Mouse (Mus musculus): ENCODE results near the gene Spink4. TPM values are rescaled to one million over a fixed set of nuclear protein-coding genes. Genes with fewer than 3 reads are reported as not detected.

The Spink4 gene
- polyA plus RNA-seq, 1 experiment from 2014 or later, result not detected

GRCm38 (mm10) chr4:40895118-40895517 is 24.7 kb upstream of the Spink4 start:
- no peak overlapping the region for H3K4me2 ChIP-seq (ENCODE audit: low read depth, low read length)
- no peak for ATAC-seq (ENCODE audit: low read depth)
- no peak for DNase-seq (ENCODE audit: low spot score)
- no peaks in the 10 kb centered on the region for H3K36me3 ChIP-seq (ENCODE audit: control insufficient read depth, insufficient read depth, low read length)
- 0 out of 2 replicates have a peak, but pooled peaks cover 3% of the 10 kb centered on the region for H3K9me3 ChIP-seq (ENCODE audit: control insufficient read depth, low read length)
- H3K27me3 ChIP-seq (replicated peaks; ENCODE audit: control insufficient read depth, insufficient read depth, low read length), result no peaks in the 10 kb centered on the region
- no peak overlapping the region for H3K4me3 ChIP-seq (ENCODE audit: low read depth, low read length)
- no peak overlapping the region for H3K27ac ChIP-seq (replicated peaks; ENCODE audit: low read depth, low read length)
- no peak overlapping the region for H3K9ac ChIP-seq (ENCODE audit: low read depth, low read length)
- 85% methylated on average over 3 of the region's 3 CpGs for WGBS
- no peaks in the 10 kb centered on the region for H3K4me1 ChIP-seq (ENCODE audit: control insufficient read depth, insufficient read depth, low read length)

DNA sequence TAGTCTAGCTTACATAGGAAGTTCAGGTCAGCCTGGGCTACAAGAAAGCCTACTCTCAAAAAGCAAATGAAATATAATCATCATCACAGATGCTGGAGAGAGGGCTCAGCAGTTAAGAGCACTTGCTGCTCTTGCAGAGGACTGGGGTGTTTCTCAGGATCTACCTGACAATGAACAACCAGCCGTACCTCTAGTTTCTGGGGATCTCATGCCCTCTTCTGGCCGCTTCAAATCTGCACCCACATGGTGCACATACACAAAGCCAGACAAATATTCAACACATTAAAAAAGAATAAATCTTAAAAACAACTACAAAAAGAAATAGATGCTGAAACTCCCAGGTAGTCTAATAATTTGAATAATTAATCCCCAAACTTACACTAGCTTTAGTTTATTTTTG is 24.2 kb upstream of the Spink4 start:
- no peak for ATAC-seq (ENCODE audit: low read depth)
- no peaks in the 10 kb centered on the region for H3K36me3 ChIP-seq (ENCODE audit: control insufficient read depth, insufficient read depth, low read length)
- no peaks in the 10 kb centered on the region for H3K4me1 ChIP-seq (ENCODE audit: control insufficient read depth, insufficient read depth, low read length)

DNA sequence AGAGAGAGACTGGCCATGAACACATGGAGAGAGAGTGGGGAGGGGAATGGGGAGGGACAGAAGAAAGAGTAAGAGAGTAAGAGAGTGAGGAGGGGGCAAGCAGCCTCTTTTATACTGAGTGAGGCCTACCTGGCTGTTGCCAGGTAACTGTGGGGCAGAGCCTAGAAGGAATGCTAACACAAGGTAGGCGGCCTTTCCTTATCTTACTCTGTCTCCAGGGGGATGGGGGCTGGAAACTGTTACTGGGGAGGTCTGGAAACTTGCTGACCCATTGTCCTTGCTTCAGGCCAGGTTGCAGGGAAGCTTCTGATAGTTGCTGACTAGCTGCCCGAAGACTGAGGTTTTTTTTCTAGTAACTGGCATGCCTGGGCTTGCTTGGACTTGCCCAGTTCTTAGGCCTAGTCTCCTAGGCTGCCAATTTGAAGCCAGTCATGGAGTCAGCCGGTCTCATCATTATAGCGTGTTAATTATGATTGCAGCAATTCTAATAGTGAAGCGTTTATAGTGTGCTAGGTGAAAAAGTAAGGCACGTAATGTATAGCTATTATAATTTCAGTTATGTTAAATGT is 21.3 kb upstream of the Spink4 start:
- Histone ChIP-seq H3K27ac (replicated peaks; ENCODE audit: low read depth, low read length) (no peak overlapping the region), H3K27me3 (replicated peaks; ENCODE audit: control insufficient read depth, insufficient read depth, low read length) (no peaks in the 10 kb centered on the region), H3K36me3 (ENCODE audit: control insufficient read depth, insufficient read depth, low read length) (no peaks in the 10 kb centered on the region), H3K9me3 (ENCODE audit: control insufficient read depth, low read length) (peaks cover 6% of the 10 kb centered on the region; the same call in 1 of the 2 replicates), H3K4me3 (ENCODE audit: low read depth, low read length) (no peak overlapping the region), H3K4me2 (ENCODE audit: low read depth, low read length) (no peak overlapping the region), H3K9ac (ENCODE audit: low read depth, low read length) (no peak overlapping the region), H3K4me1 (ENCODE audit: control insufficient read depth, insufficient read depth, low read length) (no peaks in the 10 kb centered on the region)
- no peak for DNase-seq (ENCODE audit: low spot score)
- WGBS, result 74% methylated on average over 6 of the region's 6 CpGs
- ATAC-seq (ENCODE audit: low read depth), result no peak

More for the DNA sequence above, 24.2 kb upstream of the Spink4 start:
- H3K9ac ChIP-seq (ENCODE audit: low read depth, low read length), result no peak overlapping the region
- no peak for DNase-seq (ENCODE audit: low spot score)
- H3K9me3 ChIP-seq (ENCODE audit: control insufficient read depth, low read length), result peaks cover 6% of the 10 kb centered on the region; the same call in 1 of the 2 replicates
- no peak overlapping the region for H3K4me3 ChIP-seq (ENCODE audit: low read depth, low read length)
- H3K27me3 ChIP-seq (replicated peaks; ENCODE audit: control insufficient read depth, insufficient read depth, low read length), result no peaks in the 10 kb centered on the region
- no peak overlapping the region for H3K27ac ChIP-seq (replicated peaks; ENCODE audit: low read depth, low read length)
- H3K4me2 ChIP-seq (ENCODE audit: low read depth, low read length), result no peak overlapping the region
- 93% methylated on average over 2 of the region's 2 CpGs for WGBS

DNA sequence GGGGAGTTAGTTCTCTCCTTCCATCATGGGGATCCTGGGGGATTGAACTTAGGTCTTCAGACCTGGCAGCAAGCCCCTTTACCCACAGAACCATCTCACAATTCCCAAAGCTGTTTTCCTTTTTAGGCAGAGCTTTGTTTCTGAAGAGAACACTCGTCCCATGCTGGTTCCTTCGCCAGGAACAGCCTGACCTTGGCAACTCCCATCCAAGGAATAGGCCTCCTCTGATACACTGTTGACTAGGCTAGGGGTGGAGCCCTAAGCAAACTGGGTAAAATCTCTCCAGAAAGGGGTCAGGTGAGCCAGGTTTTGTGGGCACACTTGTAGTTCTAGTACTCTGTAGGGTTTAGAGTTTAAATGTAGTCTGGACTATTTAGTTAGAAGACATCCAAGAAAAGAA is 20.6 kb upstream of the Spink4 start:
- Histone ChIP-seq H3K4me3 (ENCODE audit: low read depth, low read length) (no peak overlapping the region), H3K9ac (ENCODE audit: low read depth, low read length) (no peak overlapping the region), H3K9me3 (ENCODE audit: control insufficient read depth, low read length) (peaks cover 6% of the 10 kb centered on the region; the same call in 1 of the 2 replicates), H3K27ac (replicated peaks; ENCODE audit: low read depth, low read length) (no peak overlapping the region), H3K36me3 (ENCODE audit: control insufficient read depth, insufficient read depth, low read length) (no peaks in the 10 kb centered on the region), H3K4me2 (ENCODE audit: low read depth, low read length) (no peak overlapping the region), H3K4me1 (ENCODE audit: control insufficient read depth, insufficient read depth, low read length) (no peaks in the 10 kb centered on the region), H3K27me3 (replicated peaks; ENCODE audit: control insufficient read depth, insufficient read depth, low read length) (no peaks in the 10 kb centered on the region)
- ATAC-seq (ENCODE audit: low read depth) (no peak), DNase-seq (ENCODE audit: low spot score) (no peak)
- 66% methylated on average over 2 of the region's 2 CpGs for WGBS

DNA sequence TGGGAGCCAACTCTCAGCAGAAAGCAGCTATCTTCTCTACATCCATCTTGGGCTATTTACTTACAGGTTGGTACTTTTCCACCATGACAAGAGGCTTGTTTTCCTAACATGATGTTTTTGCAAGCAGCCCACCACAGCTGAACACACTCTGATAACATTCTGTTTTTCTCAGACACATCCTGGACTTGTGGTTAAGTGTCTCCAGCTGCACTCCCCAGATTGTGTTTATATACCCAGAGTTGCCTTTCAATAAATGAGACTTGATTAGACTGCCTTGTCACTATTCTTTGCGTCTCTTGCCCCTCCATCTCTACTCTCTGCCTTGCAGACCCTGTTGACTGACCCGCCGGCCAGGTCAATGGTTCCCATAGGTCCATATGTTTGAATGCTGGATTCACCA is 19.8 kb upstream of the Spink4 start:
- 93% methylated on average over 3 of the region's 3 CpGs for WGBS
- H3K4me3 ChIP-seq (ENCODE audit: low read depth, low read length), result no peak overlapping the region

DNA sequence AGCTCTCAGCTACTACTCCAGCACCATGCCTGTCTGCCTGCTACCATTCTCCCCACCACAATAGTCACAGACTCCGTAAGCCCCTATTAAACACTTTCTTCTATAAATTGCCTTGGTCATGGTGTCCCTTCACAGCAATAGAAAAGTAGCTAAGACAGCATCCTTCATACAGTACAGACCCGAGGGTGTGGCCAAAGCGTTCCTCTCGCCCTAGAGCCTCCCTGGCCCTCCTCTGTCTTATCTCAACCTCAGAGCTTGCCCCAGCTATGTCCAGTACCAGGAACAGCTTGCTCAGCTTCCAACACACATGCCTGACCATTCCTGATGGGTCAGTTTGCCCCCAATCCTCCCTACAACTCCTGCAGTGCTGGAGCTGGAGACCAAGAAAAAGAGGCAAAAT is 19.2 kb upstream of the Spink4 start:
- Histone ChIP-seq H3K27ac (replicated peaks; ENCODE audit: low read depth, low read length) (no peak overlapping the region), H3K36me3 (ENCODE audit: control insufficient read depth, insufficient read depth, low read length) (no peaks in the 10 kb centered on the region), H3K9ac (ENCODE audit: low read depth, low read length) (no peak overlapping the region), H3K9me3 (ENCODE audit: control insufficient read depth, low read length) (peaks cover 4% of the 10 kb centered on the region; the same call in 1 of the 2 replicates), H3K4me2 (ENCODE audit: low read depth, low read length) (no peak overlapping the region), H3K27me3 (replicated peaks; ENCODE audit: control insufficient read depth, insufficient read depth, low read length) (no peaks in the 10 kb centered on the region), H3K4me1 (ENCODE audit: control insufficient read depth, insufficient read depth, low read length) (no peaks in the 10 kb centered on the region), H3K4me3 (ENCODE audit: low read depth, low read length) (no peak overlapping the region)
- ATAC-seq (ENCODE audit: low read depth) (no peak), DNase-seq (ENCODE audit: low spot score) (no peak)
- 89% methylated on average over 4 of the region's 4 CpGs for WGBS

More for the DNA sequence above, 19.8 kb upstream of the Spink4 start:
- H3K9ac ChIP-seq (ENCODE audit: low read depth, low read length), result no peak overlapping the region
- H3K9me3 ChIP-seq (ENCODE audit: control insufficient read depth, low read length), result peaks cover 6% of the 10 kb centered on the region; the same call in 1 of the 2 replicates
- DNase-seq (ENCODE audit: low spot score), result no peak
- no peak for ATAC-seq (ENCODE audit: low read depth)
- no peak overlapping the region for H3K4me2 ChIP-seq (ENCODE audit: low read depth, low read length)
- H3K4me1 ChIP-seq (ENCODE audit: control insufficient read depth, insufficient read depth, low read length), result no peaks in the 10 kb centered on the region
- H3K27ac ChIP-seq (replicated peaks; ENCODE audit: low read depth, low read length), result no peak overlapping the region
- no peaks in the 10 kb centered on the region for H3K36me3 ChIP-seq (ENCODE audit: control insufficient read depth, insufficient read depth, low read length)
- no peaks in the 10 kb centered on the region for H3K27me3 ChIP-seq (replicated peaks; ENCODE audit: control insufficient read depth, insufficient read depth, low read length)

GRCm38 (mm10) chr4:40906298-40906697 is 13.6 kb upstream of the Spink4 start:
- Histone ChIP-seq H3K4me1 (ENCODE audit: control insufficient read depth, insufficient read depth, low read length) (no peaks in the 10 kb centered on the region), H3K36me3 (ENCODE audit: control insufficient read depth, insufficient read depth, low read length) (no peaks in the 10 kb centered on the region), H3K4me2 (ENCODE audit: low read depth, low read length) (no peak overlapping the region), H3K4me3 (ENCODE audit: low read depth, low read length) (no peak overlapping the region), H3K9ac (ENCODE audit: low read depth, low read length) (no peak overlapping the region), H3K27me3 (replicated peaks; ENCODE audit: control insufficient read depth, insufficient read depth, low read length) (no peaks in the 10 kb centered on the region), H3K9me3 (ENCODE audit: control insufficient read depth, low read length) (no peaks in the 10 kb centered on the region), H3K27ac (replicated peaks; ENCODE audit: low read depth, low read length) (no peak overlapping the region)
- DNase-seq (ENCODE audit: low spot score), result peak; percentile 63
- ATAC-seq (ENCODE audit: low read depth), result peak; percentile 3; the same call in 1 of the 2 replicates
- 60% methylated on average over 1 of the region's 1 CpGs for WGBS

DNA sequence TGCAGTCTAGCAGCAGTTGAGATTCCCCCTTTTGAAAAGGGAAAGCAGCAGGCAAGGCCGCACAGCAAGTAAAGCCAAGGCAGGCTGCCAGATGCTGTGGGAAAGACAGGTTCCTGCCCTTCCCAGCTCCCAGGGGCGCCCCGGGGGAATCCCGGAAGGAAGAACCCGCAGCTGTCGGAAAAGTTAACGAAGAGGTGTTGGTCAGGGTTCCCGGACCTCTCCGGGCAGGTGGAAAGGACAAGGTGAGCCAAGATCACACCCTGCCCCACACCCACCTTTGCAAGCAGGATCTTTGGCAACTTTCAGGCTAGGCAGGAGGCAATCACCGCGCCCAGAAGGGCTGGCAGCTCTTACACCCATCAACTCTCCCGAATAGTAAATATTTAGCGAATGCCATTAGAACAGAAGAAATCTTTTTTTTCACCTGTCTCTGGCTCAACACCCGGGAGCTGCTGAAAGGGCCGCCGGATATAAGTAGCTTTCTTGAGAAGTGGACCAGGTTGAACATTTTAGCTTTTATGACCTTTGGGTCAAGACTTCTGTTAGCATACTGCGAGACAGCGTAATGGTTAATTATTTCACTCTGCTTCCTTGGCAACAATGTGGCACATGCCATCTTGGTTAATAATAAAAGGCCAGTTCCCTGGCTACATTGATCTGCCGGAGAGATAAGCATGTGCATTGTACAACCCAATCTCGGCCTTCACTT is 11.4 kb upstream of the Spink4 start:
- ATAC-seq (ENCODE audit: low read depth) (no peak), DNase-seq (ENCODE audit: low spot score) (peak; percentile 46)
- H3K27ac ChIP-seq (replicated peaks; ENCODE audit: low read depth, low read length), result no peak overlapping the region

More for the DNA sequence above, 11.4 kb upstream of the Spink4 start:
- no peaks in the 10 kb centered on the region for H3K9me3 ChIP-seq (ENCODE audit: control insufficient read depth, low read length)
- no peaks in the 10 kb centered on the region for H3K27me3 ChIP-seq (replicated peaks; ENCODE audit: control insufficient read depth, insufficient read depth, low read length)
- H3K36me3 ChIP-seq (ENCODE audit: control insufficient read depth, insufficient read depth, low read length), result no peaks in the 10 kb centered on the region
- H3K9ac ChIP-seq (ENCODE audit: low read depth, low read length), result no peak overlapping the region
- no peaks in the 10 kb centered on the region for H3K4me1 ChIP-seq (ENCODE audit: control insufficient read depth, insufficient read depth, low read length)
- H3K4me2 ChIP-seq (ENCODE audit: low read depth, low read length), result no peak overlapping the region
- WGBS, result 43% methylated on average over 20 of the region's 20 CpGs
- no peak overlapping the region for H3K4me3 ChIP-seq (ENCODE audit: low read depth, low read length)
